Mouse (Mus musculus): ENCODE measurements around the gene Nkx2-5.

- TF ChIP-seq POLR2A (IDR thresholded peaks at IDR 0.05; ENCODE audit: insufficient read depth, low read depth, low read length) (no peak), EP300 (IDR thresholded peaks at IDR 0.05; ENCODE audit: insufficient read depth, low read depth, low read length) (no peak)
Observed at GRCm38 (mm10) chr17:26844909-26845148, at the start of gene Nkx2-5.
